12 mouse cellular contexts compared by ENCODE assay signal in genomic region chr7:49209526-49209925, GRCm38 (mm10).
DNase-seq lines count a peak whose midpoint lies in the region; ATAC-seq lines count a peak whose summit lies in the region.
"Had no signal": no experiment of that assay in that cellular context is flagged by ENCODE, and none has a peak within 500 bp of the region (broad histone marks: within the 10 kb centered on the region; RNA-seq: fewer than 3 reads in every experiment).

No protein-coding gene starts in this region.

- H3K4me2 ChIP-seq in hindbrain, embryonic 12.5 days (replicated peaks), result no peak overlapping the region
- H3K4me2 ChIP-seq in midbrain, embryonic 13.5 days (replicated peaks), result no peak overlapping the region
- H3K4me2 ChIP-seq: liver, embryonic 13.5 days; stomach, embryonic 15.5 days had no signal

- H3K9me3 ChIP-seq in hindbrain, embryonic 12.5 days (replicated peaks), result no peaks in the 10 kb centered on the region
- no peaks in the 10 kb centered on the region for H3K9me3 ChIP-seq in midbrain, embryonic 13.5 days
- H3K9me3 ChIP-seq: liver, embryonic 13.5 days; stomach, embryonic 15.5 days had no signal

- intact Hi-C loops in gastrocnemius, postnatal 14 days (cut with DNase I; ENCODE audit: low total_unique reads), result no loop called here

- H3K27ac ChIP-seq in brown adipose tissue, adult 24 weeks (replicated peaks; ENCODE audit: low read depth, low read length), result peak overlapping the region; percentile 78
- H3K27ac ChIP-seq in hindbrain, embryonic 12.5 days, result no peak overlapping the region
- H3K27ac ChIP-seq in midbrain, embryonic 13.5 days, result peak overlapping the region; percentile 32
- H3K27ac ChIP-seq: liver, embryonic 13.5 days; stomach, embryonic 15.5 days had no signal

- H3K4me1 ChIP-seq in brown adipose tissue, adult 24 weeks (ENCODE audit: control insufficient read depth, insufficient read depth, insufficient read length, low read length), result peaks cover 17% of the 10 kb centered on the region
- peaks cover 14% of the 10 kb centered on the region for H3K4me1 ChIP-seq in hindbrain, embryonic 12.5 days
- peaks cover 14% of the 10 kb centered on the region for H3K4me1 ChIP-seq in midbrain, embryonic 13.5 days (replicated peaks)
- H3K4me1 ChIP-seq: liver, embryonic 13.5 days; stomach, embryonic 15.5 days had no signal

- peak; percentile 31 for DNase-seq in gastrocnemius, postnatal 14 days
- DNase-seq in gastrocnemius, postnatal 10 days, result no peak
- no peak for DNase-seq in frontal cortex, postnatal 25 days (ENCODE audit: low spot score in 2 of 2)
- DNase-seq in left cerebral cortex, adult 9 months (ENCODE audit: low spot score in 2 of 2), result no peak
- no peak for DNase-seq in ovary, postnatal 10 days (ENCODE audit: low spot score)
- DNase-seq: liver, embryonic 13.5 days had no signal

- H3K4me3 ChIP-seq in brown adipose tissue, adult 24 weeks (ENCODE audit: insufficient read depth, low read depth, low read length), result no peak overlapping the region
- no peak overlapping the region for H3K4me3 ChIP-seq in hindbrain, embryonic 12.5 days
- H3K4me3 ChIP-seq in midbrain, embryonic 13.5 days (replicated peaks), result no peak overlapping the region
- H3K4me3 ChIP-seq: liver, embryonic 13.5 days; myocyte; stomach, embryonic 15.5 days had no signal

- no peaks in the 10 kb centered on the region for H3K36me3 ChIP-seq in hindbrain, embryonic 12.5 days
- H3K36me3 ChIP-seq in midbrain, embryonic 13.5 days, result no peaks in the 10 kb centered on the region
- H3K36me3 ChIP-seq: liver, embryonic 13.5 days; stomach, embryonic 15.5 days had no signal

- H3K27me3 ChIP-seq in hindbrain, embryonic 12.5 days, result no peaks in the 10 kb centered on the region
- no peaks in the 10 kb centered on the region for H3K27me3 ChIP-seq in midbrain, embryonic 13.5 days
- H3K27me3 ChIP-seq: liver, embryonic 13.5 days; stomach, embryonic 15.5 days had no signal

- 36% methylated on average over 7 of the region's 7 CpGs for WGBS in hindbrain, embryonic 12.5 days
- WGBS in midbrain, embryonic 13.5 days, result 31% methylated on average over 7 of the region's 7 CpGs

- ATAC-seq in hindbrain, embryonic 12.5 days (ENCODE audit: low FRiP score), result 0 out of 2 replicates have a peak, but pooled peaks have one; percentile 27
- ATAC-seq in midbrain, embryonic 13.5 days, result 0 out of 2 replicates have a peak, but pooled peaks have one; percentile 57
- ATAC-seq: intestine, embryonic 16.5 days had no signal

- no peak overlapping the region for H3K9ac ChIP-seq in hindbrain, embryonic 12.5 days
- no peak overlapping the region for H3K9ac ChIP-seq in midbrain, embryonic 13.5 days (replicated peaks)
- H3K9ac ChIP-seq: liver, embryonic 13.5 days; stomach, embryonic 15.5 days had no signal
